Mouse (Mus musculus) cerebellum, adult 2 months (tissue): ENCODE measurements around the gene Hemk1.

Experiments
- CTCF ChIP-seq: fragments of 200-500 bp; IDR thresholded peaks from 2 replicates; pipeline ENCODE4 v1.5.1; 2011; ENCODE audit warnings: low read depth, mild to moderate bottlenecking, control low read depth, low read length, moderate library complexity, borderline replicate concordance; ENCODE audit not compliant: insufficient read depth
- POLR2A ChIP-seq: fragments of 200-500 bp; IDR thresholded peaks from 2 replicates; pipeline ENCODE4 v1.6.1; 2011; ENCODE audit warnings: low read length, control low read depth, borderline replicate concordance; ENCODE audit not compliant: insufficient read depth

DNA sequence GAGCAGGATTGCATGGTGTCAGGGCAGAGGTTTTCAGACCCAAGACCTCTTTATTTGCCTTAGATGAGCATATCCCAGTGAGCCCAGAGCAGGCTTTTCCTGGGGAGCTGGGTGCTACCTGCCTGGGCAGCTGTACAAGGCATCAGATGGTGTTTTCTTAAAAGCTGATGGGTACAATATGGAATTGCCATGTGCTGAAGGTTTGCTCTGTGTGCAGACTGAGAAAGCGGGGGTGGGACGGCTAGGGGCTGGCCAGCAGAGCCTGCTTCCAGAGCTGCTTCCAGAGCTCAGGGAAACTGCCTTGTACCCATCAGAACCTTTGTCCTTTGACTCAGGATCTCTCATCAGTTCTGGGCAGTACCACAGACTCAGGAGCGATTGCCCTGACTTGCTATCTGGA, 49.6 kb upstream of the Hemk1 start:
- TF ChIP-seq CTCF (no peak), POLR2A (no peak)
